Mouse (Mus musculus) adipose tissue, adult 10 weeks (tissue): Measurements from ENCODE around the gene Jrkl. TPM values are rescaled to one million over a fixed set of nuclear protein-coding genes. Genes with fewer than 3 reads are reported as not detected.

Source experiments
- polyA plus RNA-seq: library from polyadenylated mRNA; stranded (reverse); fragments of 350-450 nt; fragmentation: Illumina TruSeq; extraction: RNeasy Lipid Tissue Mini Kit (QIAGEN cat#74804); gene quantifications from one replicate; pipeline ENCODE4 v1.2.3, GENCODE M21; 2014; ENCODE audit warnings: low read depth, low replicate concordance

The Jrkl gene
- 8.7 TPM for polyA plus RNA-seq

DNA sequence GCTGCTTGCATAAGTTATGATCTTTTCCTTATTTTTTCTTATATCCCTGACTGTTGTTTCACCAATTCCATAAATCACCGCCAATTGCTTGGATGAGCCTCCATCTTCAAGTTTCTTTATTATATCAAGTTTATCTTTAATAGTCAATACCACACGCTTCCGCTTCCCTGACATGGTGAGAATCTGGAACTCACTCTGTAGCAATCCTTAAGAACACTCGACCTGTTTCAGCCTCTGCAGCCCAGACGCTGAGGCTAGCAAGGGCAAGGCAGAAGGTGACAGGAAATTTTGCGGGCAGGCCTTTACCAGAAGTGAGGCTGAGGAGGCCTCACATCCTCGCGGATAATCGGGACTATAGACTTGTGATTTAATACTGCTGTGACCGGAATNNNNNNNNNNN, at the start of gene Jrkl:
Jrkl (minus strand) TSS at position 349 of the 400 bp plus-strand sequence.

DNA sequence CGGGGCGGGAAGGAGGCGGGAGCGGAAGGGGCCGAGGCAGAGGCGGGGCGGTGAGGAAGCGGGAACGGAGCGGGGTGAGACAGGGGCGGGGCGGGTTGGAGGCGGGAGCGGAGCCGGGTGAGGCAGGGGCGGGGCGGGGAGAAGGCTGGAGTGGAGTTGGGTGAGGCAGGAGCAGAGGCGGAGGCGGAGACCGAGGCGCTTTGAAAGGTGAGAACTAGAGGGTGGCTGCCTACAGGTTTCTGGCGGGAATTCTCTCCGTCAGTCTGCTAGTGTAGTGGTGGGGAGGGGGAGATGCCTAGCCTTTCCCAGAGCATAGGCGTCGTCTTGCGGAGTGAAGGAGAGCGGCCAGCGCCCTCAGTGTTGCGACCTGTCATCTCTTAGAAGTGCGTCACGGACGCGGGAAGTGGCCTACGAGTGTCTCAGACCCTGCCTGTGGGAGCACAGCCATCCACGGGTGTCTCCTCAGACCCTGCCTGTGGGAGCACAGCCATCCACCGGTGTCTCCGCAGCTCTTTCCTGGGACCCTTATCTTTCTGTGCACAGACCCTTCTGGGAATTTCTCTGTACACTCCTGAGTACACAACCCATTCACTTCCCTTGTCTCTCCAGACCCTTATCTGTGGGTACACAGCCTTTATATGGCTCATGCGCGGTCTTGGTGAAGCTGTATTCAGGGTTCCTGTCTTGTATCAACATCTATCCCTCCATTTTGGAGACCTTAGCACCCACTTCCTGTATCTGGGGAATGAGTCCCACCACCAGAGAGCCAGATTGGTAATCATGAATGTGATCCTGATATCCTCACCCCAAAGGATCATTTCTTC, 1.4 kb upstream of the Jrkl start, which contains the start of gene Ccdc82:
Ccdc82 (plus strand) TSS at position 141 of the 824 bp plus-strand sequence.

Other genes starting within 250 kb of the Jrkl start
- 18.4 TPM for gene Ccdc82, start 1.1 kb upstream of the Jrkl start, polyA plus RNA-seq
- gene Maml2, start 52.1 kb upstream of the Jrkl start, polyA plus RNA-seq: 6.6 TPM
- not detected for gene Gm17571, start 200.9 kb upstream of the Jrkl start, polyA plus RNA-seq